Comparison of ENCODE assay signal across 1 mouse cellular context in the genomic region with DNA sequence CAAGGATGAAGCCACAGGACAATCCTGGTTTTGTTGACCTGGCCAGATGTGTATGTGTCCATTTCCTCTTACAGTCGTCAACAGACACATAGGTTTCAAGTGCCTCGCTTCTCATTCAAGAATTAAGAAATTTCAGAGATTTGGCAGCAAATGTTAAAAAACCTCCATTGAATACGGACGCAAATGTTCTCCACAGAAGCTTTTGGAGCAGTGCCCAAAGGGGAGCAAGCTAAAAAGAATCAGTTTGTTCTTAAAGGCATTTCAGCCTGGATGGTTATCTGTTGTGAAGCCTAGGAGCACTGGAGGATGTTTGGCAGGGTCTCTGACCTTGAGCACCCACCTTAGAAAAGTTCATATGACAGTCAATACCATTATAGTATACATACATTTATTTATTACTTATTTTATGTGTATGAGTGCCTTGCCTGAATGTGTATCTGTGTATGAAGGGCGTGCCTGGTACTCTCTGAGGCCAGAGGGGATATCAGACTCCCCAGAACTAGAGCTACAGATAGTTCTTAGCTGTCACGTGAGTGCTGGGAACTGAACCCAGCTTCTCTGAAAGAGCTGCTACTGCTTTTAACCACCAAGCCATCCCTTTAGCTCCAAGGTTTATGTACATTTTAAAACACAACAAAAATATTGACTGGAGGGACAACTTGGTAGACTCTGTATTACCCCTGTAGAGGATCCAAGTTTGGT.
TF ChIP-seq lines count a peak whose summit lies in the region.

No protein-coding gene starts in this region.

TF ChIP-seq in MEL, 35 proteins besides CTCF, POLR2A, EP300 and RAD21 (continued from another document):
- no peak for TF ChIP-seq TBP (IDR thresholded peaks at IDR 0.05; ENCODE audit: low read depth, low read length)
